Mouse (Mus musculus) gastrocnemius, postnatal 36 days (tissue): ENCODE measurements around the gene Sgta. TPM values are rescaled to one million over a fixed set of nuclear protein-coding genes. Genes with fewer than 3 reads are reported as not detected.
"Not testable (repeated sequence)": the region's sequence is repeated elsewhere in the genome, so short reads cannot be mapped to it uniquely, and the experiment has no call there.

Source experiments
- DNase-seq, 2 experiments: peaks; one replicate each; pipeline ENCODE4 v3.0.0; 2022
- intact Hi-C: fragments of 180-260 bp; cut with DNase I; formaldehyde crosslinking; loops from one replicate; pipeline ENCODE4 v1.15.1; 2025
- total RNA-seq, 2 experiments: library from RNA; stranded (reverse); gene quantifications; 2 replicates each; pipeline ENCODE4 v1.2.3; 2021

Gene Sgta
- total RNA-seq, 2 experiments from 2014 or later: 86.2 to 89.5 TPM

DNA sequence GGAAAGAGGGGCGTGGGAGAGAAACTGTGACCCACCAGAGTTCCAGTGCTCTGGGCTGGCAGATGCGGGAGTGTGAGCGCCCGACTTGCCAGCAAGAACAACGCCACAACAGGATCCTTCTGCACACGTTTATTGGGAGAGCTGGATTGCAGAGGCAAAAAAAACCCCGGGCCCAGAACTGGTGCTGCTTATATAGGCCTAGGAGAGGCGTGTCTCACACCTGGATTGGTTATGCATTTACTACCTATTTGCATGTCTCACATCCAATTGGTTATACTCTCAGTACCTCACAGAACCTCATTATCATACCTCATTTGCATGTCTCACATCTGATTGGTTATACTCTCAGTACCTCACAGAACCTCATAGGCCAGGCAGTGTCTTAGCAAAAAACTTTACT is 4.5 kb upstream of the Sgta start:
- intact Hi-C loops, DNase-seq: not testable (repeated sequence)

DNA sequence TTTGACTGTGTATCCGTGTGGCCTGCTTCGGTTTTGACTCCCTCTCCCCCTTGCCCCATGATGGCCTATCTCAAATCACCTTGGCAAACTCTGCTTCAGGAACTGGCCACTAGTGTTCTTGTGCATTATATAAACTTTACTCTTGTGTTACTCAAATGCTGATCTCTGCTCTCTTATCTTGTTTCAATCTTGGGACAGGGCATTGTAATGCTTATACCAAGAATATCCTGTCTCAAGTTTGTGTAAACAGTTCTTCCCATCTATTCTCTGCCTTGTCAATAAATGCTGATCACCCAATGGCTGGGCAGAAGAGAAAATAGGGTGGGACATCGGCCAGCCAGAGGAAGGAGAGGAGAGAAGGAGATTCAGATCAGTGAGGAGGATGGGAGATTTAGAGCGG is 2.7 kb upstream of the Sgta start:
- intact Hi-C loops: no loop called here
- no peak for DNase-seq

DNA sequence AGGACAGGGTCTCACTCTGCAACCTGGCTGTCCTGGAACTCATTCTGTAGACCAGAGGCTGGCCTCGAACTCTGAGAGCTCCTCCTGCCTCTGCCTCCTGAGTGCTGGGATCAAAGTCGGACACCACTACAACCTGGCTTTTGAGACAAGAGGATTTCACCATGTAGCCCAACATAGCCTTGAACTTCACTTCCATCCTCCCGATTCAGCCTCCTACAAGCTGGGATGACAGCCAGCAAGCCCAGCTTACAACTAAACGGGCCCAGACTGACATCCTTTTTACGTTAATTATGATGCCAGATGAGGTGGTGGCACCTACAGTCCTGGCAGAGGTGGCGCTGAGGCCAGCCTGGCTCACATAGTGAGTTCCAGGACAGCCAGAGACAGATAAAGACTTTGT is 1.1 kb downstream of the Sgta start:
- DNase-seq: no peak
- intact Hi-C loops: no loop called here

DNA sequence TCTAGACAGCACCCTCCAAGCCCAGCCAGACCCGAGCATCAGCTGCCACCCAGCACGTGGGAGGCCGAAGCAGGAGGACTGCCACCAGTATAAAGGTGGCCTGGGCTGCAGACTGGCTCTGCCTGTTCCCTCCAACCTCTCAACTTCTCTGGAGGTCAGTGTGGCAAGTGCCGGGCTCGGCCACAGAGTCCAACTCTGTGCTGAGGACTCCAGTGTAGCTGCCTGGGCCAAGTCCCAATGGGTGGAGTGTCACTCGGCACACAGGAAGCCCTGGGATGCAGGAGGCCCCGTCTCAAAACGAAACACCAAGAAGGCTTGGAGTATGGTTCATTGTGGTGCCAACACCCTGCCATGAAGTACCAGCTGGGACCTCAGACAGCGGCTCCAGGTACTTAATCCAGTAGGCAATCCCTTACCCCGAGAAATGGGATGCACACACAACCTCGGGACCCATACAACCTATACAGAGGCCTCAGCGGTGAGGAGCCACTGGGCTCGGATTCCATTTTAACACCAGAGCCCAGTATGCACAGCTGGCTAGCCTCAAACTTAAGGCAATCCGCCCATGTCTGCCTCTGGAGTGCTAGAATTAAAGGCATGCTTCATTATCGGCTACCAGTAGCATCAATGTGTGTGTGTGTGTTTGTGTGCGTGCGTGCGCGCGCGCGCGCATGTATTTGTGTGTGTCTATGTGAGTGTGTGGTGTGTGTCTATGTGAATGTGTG is 2.4 kb downstream of the Sgta start:
- intact Hi-C loops: no loop called here
- DNase-seq: no peak

DNA sequence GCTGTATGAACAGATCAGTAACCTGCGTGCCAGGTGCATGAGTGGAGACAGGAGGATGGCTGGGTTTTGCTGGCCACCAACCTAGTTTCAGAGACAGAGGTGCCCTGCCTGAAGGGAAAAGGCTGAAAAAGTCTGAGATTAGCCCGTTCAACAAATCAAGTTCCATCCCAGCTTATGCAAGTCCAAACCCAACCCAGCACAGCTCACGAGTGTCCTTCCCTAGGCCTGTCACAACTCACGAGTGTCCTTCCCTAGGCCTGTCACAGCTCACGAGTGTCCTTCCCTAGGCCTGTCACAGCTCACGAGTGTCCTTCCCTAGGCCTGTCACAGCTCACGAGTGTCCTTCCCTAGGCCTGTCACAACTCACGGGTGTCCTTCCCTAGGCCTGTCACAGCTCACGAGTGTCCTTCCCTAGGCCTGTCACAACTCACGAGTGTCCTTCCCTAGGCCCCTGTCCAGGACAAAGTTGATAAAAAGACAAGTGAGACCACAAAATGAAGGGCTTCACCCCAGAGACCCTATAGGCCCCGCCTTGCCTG is 4.1 kb downstream of the Sgta start:
- DNase-seq, intact Hi-C loops: not testable (repeated sequence)

DNA sequence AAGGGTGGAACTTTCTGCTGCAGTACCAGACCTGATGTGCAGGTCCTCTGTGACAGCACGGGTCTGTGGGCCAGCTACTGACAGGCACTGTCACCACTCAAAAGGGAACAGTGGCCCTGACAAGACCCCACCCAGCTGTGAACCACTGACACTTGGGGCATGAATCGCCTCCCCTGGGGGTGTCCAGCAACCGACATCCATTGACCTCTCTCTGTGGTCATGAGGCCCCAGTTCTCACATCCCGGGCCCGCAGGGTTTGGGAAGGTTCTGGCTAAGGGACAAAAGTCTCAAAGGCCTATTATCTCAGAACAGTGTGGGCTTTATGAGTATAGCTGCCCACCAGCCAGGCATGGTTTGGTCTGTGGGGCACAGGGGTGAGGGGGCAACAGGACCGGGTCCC is 4.8 kb downstream of the Sgta start:
- intact Hi-C loops: no loop called here

DNA sequence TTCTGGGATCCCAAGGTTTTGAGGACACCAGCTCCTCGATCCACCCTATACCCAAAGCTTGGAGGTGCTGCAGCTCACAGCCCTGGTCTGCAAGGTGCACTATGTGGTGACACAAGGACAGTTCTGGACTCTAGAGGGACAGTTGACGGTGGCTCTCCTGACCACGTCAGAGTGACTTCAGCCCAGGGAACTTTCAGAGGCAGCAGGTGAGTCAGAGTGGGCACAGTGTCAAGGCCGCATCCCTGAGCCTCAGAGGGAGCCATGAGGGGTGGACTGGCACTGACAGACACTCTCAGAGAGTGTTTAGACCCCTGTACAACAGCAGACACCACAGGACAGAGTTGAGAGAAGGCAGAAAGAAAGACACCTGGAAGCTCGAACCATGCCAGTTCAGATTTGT is 7.4 kb downstream of the Sgta start:
- intact Hi-C loops: loop anchor here (5.0 kb wide), 1 partner anchor 35 kb away; no protein-coding TSS in a partner anchor
- no peak for DNase-seq

More for the DNA sequence above, 4.8 kb downstream of the Sgta start:
- no peak for DNase-seq

DNA sequence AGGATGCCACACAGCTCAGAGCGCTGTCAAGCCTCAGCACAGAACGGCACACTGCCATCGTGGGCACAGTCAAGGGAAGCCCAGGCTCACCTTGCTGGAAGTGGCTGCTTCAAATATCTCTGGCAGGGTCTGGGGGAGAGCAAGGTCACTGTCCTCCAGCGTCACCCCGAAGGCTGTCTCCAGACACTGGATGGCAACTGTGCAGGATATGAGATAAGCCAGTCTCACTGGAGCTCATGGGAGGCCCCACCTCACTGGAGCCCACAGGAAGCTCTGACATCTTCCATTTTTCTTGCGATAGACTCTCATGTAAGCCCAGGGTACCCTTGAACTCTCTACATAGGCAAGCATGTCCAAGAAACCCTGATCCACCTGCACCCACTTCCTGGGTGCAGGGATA is 8.8 kb downstream of the Sgta start:
- intact Hi-C loops: loop anchor here (5.0 kb wide), 1 partner anchor 36 kb away; no protein-coding TSS in a partner anchor
- no peak for DNase-seq

DNA sequence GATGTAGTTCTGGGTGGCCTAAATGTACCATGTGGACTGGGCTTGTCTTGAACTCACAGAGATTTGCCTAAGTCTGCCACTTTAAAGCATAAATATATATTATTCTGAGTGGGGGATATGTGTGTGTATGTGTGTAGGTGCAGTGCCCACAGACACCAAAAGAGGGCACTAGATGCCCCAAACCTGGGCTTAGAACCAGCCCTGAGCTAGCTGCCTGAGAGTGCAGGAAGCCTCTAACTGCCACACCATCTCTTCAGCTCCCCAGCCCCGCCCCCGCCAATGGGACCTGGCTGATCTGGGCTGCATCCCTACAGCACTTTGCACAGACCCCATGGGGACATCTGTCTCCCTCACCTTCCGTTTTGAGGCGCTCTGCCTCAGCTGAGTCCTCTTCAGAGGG is 9.3 kb downstream of the Sgta start:
- intact Hi-C loops: loop anchor here (5.0 kb wide), 1 partner anchor 37 kb away; no protein-coding TSS in a partner anchor
- no peak for DNase-seq

DNA sequence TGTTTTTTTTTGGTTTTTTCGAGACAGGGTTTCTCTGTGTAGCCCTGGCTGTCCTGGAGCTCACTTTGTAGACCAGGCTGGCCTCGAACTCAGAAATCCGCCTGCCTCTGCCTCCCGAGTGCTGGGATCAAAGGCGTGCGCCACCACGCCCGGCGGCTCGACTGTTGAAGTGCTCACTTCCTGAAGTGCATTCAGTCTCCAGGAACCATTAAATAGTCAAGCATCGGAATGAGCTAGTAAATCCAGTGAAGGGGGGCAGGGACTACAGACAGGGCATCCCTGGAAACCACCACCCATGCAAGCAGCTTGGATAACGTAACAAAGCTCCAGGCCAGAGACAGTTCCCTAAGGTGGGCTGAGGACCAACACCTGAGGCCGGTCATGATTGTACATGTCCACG is 14.7 kb downstream of the Sgta start:
- DNase-seq, intact Hi-C loops: not testable (repeated sequence)

DNA sequence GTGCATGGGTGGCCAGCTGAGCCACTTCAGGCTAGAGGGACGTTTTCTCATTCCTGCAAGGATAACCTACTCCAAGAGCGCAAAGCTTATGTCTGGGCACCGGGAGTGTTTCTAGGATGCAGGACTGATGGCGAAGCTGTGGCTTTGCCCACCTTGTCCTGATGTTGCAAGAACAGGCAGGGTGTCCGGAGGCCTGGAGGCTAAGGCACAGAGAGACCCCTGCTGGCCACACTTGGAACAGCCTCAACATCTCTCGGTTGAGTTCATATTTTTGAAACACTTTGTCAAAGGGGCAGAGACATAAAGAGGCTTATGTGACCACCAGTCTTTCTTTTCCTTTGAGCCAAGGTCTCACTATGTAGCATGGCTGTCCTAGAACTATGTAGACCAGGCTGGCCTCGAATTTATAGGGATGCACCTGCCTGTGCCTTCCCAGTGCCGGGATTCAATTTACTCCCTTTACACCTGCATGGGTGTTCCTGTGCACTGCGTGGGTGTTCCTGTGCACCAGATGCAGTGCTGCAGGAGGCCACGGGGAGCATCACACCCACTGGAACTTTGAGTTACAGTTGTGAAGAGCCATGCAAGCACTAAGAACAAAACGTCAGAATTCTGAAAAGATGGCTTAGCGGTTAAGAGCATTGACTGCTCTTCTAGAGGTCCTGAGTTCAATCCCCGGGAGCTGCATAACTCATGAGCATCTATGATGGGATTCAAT is 18.4 kb downstream of the Sgta start:
- DNase-seq: peak; percentile 47 to 62
- intact Hi-C loops: loop anchor here (2.0 kb wide), 2 partner anchors 25 to 41 kb away; no protein-coding TSS in a partner anchor

DNA sequence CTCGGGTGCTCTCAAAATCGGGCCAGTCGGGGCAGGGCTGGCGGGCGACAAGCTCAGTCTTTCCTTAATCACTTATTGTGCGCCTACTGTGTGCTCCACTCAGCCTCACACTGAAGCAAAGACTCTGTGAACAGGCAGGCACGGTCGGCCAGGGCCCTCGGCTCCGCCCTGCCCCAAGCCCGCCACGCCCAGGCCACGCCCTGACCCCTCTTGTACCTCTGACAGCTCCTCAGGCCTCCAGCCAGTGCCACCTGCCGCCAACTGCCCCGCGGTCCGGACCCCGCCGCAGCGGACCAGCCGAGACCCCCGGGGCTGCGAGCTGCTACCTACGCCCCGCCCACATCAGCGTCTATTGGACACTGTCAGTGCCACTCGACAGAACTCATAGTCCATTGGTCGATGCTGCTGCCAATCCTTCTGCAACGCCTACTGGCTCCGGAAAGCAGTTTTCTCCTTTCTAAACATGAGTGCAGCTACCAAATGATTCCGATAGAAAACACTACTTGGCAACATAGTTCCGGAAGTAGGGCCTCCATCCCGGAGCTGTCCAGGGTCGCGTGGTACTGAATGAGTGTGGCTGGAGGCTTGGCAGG is 22.9 kb downstream of the Sgta start, which contains the start of gene Slc39a3:
Gene Slc39a3 (minus strand): TSS at position 439 of the 593 bp plus-strand sequence.
- peak; percentile 95 to 100 for DNase-seq
- intact Hi-C loops: no loop called here

DNA sequence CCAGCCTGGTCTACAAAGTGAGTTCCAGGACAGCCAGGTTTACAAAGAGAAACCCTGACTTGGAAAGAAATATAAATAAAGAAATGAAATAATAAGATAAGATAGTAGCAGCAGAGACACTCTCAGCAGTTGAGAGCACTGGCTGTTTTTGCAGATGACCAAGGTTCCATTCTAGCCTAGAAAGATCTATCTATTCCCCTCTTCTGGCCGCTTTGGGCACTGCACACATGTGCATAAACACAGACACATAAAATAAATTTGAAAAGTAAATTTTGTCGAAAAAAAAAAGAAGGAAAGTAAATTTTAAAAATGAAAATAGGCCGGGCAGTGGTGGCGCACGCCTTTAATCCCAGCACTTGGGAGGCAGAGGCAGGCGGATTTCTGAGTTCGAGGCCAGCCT is 23.7 kb downstream of the Sgta start:
- intact Hi-C loops: no loop called here
- DNase-seq: no peak

DNA sequence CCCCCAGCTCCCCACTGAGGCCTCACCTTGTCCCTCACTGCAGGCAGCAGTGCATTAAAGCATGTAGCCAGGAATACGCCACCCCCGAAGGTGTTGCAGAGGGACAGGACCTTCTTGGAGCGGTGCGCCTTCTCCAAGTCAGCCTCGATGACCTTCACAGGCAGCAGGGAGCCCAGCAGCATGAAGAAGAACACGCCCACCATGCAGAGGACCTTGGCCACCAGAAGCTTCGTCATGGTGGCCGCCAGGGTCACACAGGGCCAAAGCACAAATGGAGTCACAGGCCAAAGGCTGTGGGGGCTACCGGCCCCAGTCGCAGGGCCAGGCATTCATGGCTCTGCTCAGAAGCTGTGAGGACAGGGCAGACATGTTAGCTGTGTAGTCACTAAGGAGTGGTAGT is 26.4 kb downstream of the Sgta start:
- intact Hi-C loops: no loop called here
- no peak for DNase-seq

DNA sequence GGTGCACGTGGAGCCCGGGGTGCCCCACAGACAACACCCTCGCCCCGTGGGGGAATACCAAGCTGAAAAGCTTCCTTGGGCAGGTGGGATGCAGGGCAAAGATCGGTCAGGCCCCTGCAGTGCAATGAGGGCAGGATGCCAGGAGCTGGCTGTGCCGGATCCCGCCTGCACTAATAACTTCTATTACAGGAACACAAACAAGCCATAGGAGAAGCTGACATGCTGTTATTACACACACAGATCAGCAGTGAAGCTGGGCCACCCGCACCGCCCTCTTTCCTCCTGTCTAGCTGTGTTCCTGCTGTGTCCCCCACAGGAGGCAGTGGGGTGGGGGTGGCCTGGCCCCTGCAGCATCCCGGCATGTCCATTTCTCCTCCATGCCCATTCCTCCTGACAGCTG is 30.9 kb downstream of the Sgta start:
- no peak for DNase-seq
- intact Hi-C loops: no loop called here

DNA sequence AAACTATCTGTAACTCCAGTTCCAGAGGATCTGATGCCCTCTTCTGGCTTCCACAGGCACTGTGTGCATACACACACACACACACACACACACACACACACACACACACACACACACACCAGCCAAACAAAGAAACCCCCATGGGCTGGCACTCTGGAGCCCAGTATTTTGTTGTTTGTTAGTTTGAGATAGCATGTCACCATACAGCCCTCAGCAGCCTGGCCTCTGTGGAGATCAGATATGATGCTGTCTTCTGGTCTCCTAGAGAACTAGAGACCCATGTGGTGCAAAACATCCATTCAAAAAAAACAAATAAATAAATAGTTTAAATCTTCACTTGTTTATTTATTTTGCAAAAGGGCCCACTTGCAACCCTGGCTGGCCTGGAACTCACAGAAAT is 31.8 kb downstream of the Sgta start:
- intact Hi-C loops: no loop called here
- DNase-seq: no peak

DNA sequence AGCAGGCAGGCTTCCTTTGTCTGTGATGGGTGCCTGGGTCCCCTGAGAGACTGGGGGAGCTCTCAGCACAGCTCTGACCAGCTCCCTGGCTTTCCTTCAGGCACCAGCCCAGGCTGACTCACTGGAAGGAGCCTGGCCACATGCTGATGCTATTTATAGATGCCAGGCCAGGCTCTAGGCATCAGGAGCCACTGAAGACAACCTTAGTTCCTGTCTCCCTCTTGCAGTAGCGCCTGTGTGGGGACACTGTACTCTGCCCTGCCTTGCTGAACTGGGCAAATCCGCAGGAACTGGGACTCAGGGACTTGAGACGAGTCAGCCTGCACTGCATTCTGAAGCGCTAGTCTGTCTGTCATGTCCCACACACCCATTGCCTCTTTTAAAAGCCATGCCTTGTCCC is 32.6 kb downstream of the Sgta start:
- DNase-seq: peak in 1 of 2 experiments; percentile 37
- intact Hi-C loops: no loop called here

DNA sequence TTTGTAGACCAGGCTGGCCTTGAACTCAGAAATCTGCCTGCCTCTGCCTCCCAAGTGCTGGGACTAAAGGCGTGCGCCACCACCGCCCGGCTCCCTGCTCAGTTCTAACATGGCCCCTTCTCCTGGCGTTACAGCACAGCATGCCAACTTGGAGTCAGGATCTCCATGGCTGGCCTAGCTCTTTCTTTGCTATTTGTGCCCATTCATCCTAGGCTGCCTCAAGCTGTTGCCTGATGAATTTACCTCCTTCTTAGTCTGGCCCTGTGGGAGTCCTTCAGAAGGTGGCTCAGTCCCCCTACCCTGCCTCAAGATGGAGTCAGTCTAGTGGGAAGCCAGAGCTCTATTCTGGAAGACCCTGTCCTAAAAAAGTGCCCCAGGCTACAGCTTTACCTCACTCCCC is 33.1 kb downstream of the Sgta start:
- intact Hi-C loops: no loop called here

DNA sequence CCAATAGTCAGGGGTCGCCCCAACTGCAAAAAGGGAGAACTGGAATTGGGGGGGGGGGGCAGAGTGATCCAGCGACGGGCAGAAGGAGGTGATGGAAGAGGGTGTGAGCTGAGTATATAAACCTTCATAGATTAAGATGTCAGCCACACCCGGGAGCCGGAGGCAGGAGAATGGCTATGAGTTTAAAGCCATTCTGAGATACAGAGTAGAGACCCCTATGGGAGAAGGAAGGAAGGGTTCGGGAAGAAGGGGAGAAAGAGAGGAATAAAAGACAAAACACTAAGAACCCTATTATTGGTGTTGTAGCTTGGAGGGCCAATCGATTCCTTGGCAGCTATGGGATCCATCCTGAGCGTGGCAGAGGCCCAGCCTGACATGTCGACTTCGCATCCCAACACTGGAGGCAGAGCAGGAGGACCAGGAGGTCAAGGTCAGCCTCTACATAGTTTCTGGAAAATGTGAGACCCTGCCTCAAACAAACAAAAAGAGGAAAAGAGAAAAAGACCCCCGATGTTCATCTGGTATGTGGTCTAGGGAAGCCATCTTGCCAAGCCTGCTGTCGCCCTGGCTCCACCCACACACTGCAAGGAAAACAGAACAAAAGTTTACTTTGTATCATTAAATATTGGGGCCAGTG is 34.2 kb downstream of the Sgta start, which contains the start of gene Diras1:
Gene Diras1 (minus strand): TSS at position 24 of the 637 bp plus-strand sequence.
- intact Hi-C loops: no loop called here

More for the DNA sequence above, 33.1 kb downstream of the Sgta start:
- DNase-seq: no peak

DNA sequence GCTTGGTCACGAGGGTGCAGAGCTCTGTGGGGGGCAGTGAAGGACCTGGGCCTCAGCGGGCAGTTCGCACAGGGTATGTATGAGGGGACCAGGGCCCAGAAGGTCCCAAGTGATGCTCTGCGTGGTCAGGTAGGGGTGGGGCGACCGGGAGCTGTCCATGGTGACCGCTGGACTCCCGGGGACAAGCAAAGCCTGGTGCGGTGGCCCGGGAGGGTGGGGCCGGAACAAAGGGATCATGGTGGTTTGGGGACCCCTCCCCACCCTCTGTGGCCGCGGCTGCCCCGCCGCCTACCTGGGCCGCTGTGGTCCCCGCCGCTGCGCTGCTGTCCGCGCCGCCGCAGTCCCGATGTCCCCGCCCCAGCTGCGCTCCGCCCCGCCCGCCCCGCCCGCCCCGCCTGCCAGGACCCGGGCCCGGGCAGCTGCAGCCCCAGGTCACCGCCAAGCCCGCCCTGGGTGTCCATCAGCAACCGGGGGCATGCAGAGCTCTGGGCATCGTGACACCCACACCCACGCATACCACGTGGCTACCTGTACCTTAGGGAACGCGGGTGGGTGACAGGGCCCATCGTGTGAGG is 34.8 kb downstream of the Sgta start:
- intact Hi-C loops: no loop called here
- DNase-seq: no peak

More for the DNA sequence above, 34.2 kb downstream of the Sgta start, which contains the start of gene Diras1:
- no peak for DNase-seq
